In the genomic region with DNA sequence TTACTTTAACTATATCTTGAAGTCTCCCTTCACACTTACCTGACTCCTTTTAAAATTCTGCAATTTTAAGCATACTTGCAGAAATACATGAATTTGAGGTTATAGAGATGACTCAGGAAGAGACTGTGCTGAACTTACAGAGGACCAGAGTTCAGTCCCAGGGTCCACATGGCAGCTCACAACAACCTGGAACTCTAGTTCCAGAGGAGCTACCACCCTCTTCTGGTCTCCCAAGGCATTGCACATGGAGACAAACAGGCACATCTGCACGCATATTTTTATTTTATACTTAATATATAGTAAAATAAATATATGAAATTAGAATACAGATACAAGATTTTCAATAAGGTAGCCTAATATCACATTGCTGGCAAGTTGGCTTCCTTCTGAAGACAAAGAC, we compare ENCODE assay signal across 14 mouse cellular contexts.
"Had no signal": no experiment of that assay in that cellular context is flagged by ENCODE, and none has a peak within 500 bp of the region (broad histone marks: within the 10 kb centered on the region; RNA-seq: fewer than 3 reads in every experiment).

No protein-coding gene starts in this region.

- ATAC-seq: midbrain, embryonic 13.5 days; midbrain, embryonic 15.5 days had no signal

- H3K4me3 ChIP-seq: megakaryocyte, embryonic 14.5 days; midbrain, embryonic 13.5 days; midbrain, embryonic 15.5 days; neural tube, embryonic 12.5 days had no signal

- H3K4me2 ChIP-seq: lung, embryonic 14.5 days; midbrain, embryonic 11.5 days; midbrain, embryonic 13.5 days; midbrain, embryonic 15.5 days; neural tube, embryonic 12.5 days had no signal

- DNase-seq: lung, adult 18-20 months; lung, embryonic 14.5 days; lung, postnatal 10 days; right cerebral cortex, postnatal 14 days; spleen, adult 18-20 months; thymus, adult 2 months; thymus, postnatal 25 days; thymus, postnatal 4 days had no signal

- H3K36me3 ChIP-seq: midbrain, embryonic 13.5 days; midbrain, embryonic 15.5 days; neural tube, embryonic 12.5 days had no signal

- H3K27ac ChIP-seq: macrophage; midbrain, embryonic 13.5 days; midbrain, embryonic 15.5 days; neural tube, embryonic 12.5 days had no signal

- H3K4me1 ChIP-seq: megakaryocyte, embryonic 14.5 days; midbrain, embryonic 13.5 days; midbrain, embryonic 15.5 days; neural tube, embryonic 12.5 days had no signal

- H3K9ac ChIP-seq: lung, embryonic 14.5 days; midbrain, embryonic 13.5 days; midbrain, embryonic 15.5 days; neural tube, embryonic 12.5 days had no signal

- H3K27me3 ChIP-seq: megakaryocyte, embryonic 14.5 days; midbrain, embryonic 13.5 days; midbrain, embryonic 15.5 days; neural tube, embryonic 12.5 days had no signal

- H3K9me3 ChIP-seq: midbrain, embryonic 13.5 days; midbrain, embryonic 15.5 days; neural tube, embryonic 12.5 days had no signal
